Mouse (Mus musculus): ENCODE measurements at regions not wholly inside any gene's neighbourhood (a gene's known extent, or its start where the extent isn't known, plus 50 kb on each side); places are given as distances from the start of the nearest gene placed in this dataset.
"Not testable (repeated sequence)": the region's sequence is repeated elsewhere in the genome, so short reads cannot be mapped to it uniquely, and the experiment has no call there.

- in situ Hi-C loops (cut with MboI) = no loop called here
Observed at GRCm38 (mm10) chr16:22327386-22327785, 61.6 kb upstream of the Tra2b start.

GRCm38 (mm10) chr16:22325161-22325560 is 59.4 kb upstream of the Tra2b start:
- in situ Hi-C loops (cut with MboI) = not testable (repeated sequence)

- in situ Hi-C loops (cut with MboI) = loop anchor here (10.0 kb wide), 1 partner anchor 489 kb away; no protein-coding TSS in a partner anchor
Observed at GRCm38 (mm10) chr16:22316251-22316711, 50.5 kb upstream of the Tra2b start.

Measured in mature B cell (primary cell).